Mouse (Mus musculus): ENCODE measurements around the gene Rbfox3. TPM values are rescaled to one million over a fixed set of nuclear protein-coding genes. Genes with fewer than 3 reads are reported as not detected.

Gene Rbfox3
- polyA plus RNA-seq, 1 experiment from 2014 or later, result 8.2 TPM

DNA sequence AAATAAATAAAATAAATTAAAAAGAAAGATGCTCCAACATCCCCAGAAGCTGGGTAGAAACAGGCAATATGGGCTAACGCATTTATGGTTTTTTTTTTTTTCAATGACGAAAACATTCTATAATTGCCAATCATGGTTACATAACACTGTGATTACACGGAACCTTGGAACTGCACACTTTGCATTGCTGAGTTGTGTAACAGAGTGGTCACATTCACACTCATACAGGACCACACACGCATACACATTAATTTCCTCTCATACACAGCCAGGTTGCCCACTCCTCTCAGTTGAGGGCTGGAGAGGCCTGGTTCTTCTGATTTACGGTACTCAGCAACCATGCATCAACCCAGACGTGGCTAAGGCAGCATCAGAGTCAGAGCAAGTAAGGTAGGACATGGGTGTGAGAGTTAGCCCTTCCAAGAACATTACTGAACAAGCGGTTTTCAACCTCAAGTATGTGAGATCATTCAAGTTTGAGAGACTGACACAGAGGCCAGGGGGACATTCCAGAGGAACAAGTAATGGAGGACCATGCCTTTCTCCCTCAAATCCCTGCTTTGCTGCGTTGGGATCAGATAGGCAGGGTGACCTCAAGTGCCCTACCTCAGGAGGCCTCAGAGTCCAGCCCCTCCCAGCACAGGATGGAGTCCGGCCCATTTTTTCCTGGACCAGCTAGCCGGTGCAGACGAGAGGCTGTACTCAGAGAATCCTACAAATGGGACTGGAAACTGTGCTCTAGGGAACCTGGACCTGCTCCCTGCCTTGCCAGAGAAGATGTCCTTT lies 457.3 kb downstream of the Rbfox3 start:
- Histone ChIP-seq H3K27me3 (ENCODE audit: control insufficient read depth, insufficient read depth, low read length) (no peaks in the 10 kb centered on the region), H3K9ac (ENCODE audit: low read length) (no peak overlapping the region), H3K4me1 (ENCODE audit: control insufficient read depth, insufficient read depth, low read length) (no peaks in the 10 kb centered on the region), H3K27ac (ENCODE audit: low read depth, low read length) (no peak overlapping the region), H3K4me2 (no peak overlapping the region), H3K36me3 (ENCODE audit: control insufficient read depth, insufficient read depth, low read length) (no peaks in the 10 kb centered on the region), H3K9me3 (ENCODE audit: control insufficient read depth, low read length) (no peaks in the 10 kb centered on the region), H3K4me3 (ENCODE audit: low read depth, low read length) (no peak overlapping the region)
- ATAC-seq (ENCODE audit: low FRiP score) (no peak), DNase-seq (ENCODE audit: low spot score, missing footprints) (no peak)
- 73% methylated on average over 11 of the region's 11 CpGs for WGBS

- 59% methylated on average over 2 of the region's 2 CpGs for WGBS
- Histone ChIP-seq H3K9ac (ENCODE audit: low read length) (no peak overlapping the region), H3K27ac (ENCODE audit: low read depth, low read length) (no peak overlapping the region), H3K4me3 (ENCODE audit: low read depth, low read length) (no peak overlapping the region), H3K36me3 (ENCODE audit: control insufficient read depth, insufficient read depth, low read length) (no peaks in the 10 kb centered on the region), H3K4me2 (no peak overlapping the region), H3K4me1 (ENCODE audit: control insufficient read depth, insufficient read depth, low read length) (no peaks in the 10 kb centered on the region), H3K9me3 (ENCODE audit: control insufficient read depth, low read length) (no peaks in the 10 kb centered on the region), H3K27me3 (ENCODE audit: control insufficient read depth, insufficient read depth, low read length) (no peaks in the 10 kb centered on the region)
- no peak for DNase-seq (ENCODE audit: low spot score, missing footprints)
- no peak for ATAC-seq (ENCODE audit: low FRiP score)
These were observed 458.4 kb downstream of the Rbfox3 start for GRCm38 (mm10) chr11:118452955-118453354.

DNA sequence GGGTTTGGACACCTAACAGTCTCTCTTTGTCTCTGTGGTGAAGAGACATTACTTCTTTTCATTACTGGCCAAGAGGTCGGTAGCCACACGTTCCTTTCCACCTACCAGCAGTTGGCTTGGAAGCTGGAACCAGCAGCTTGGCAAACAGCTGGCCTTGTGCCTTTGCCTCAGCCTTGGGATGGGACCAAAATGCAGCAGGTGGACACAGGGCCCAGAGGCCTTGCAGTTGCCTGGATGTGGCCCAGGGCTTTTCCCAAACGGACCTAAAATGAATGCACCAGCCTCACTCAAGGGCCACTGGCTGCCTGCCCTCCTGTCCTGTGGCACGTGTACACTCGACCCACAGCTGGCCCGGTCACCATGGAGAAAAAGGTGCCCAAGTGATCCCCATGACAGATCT lies 460.2 kb downstream of the Rbfox3 start:
- Histone ChIP-seq H3K4me1 (ENCODE audit: control insufficient read depth, insufficient read depth, low read length) (no peaks in the 10 kb centered on the region), H3K36me3 (ENCODE audit: control insufficient read depth, insufficient read depth, low read length) (no peaks in the 10 kb centered on the region), H3K4me2 (no peak overlapping the region), H3K9ac (ENCODE audit: low read length) (no peak overlapping the region), H3K27ac (ENCODE audit: low read depth, low read length) (no peak overlapping the region), H3K4me3 (ENCODE audit: low read depth, low read length) (no peak overlapping the region), H3K9me3 (ENCODE audit: control insufficient read depth, low read length) (no peaks in the 10 kb centered on the region), H3K27me3 (ENCODE audit: control insufficient read depth, insufficient read depth, low read length) (no peaks in the 10 kb centered on the region)
- ATAC-seq (ENCODE audit: low FRiP score), result no peak
- WGBS, result 90% methylated on average over 6 of the region's 6 CpGs
- no peak for DNase-seq (ENCODE audit: low spot score, missing footprints)

- no peak overlapping the region for H3K9ac ChIP-seq (ENCODE audit: low read length)
- no peaks in the 10 kb centered on the region for H3K9me3 ChIP-seq (ENCODE audit: control insufficient read depth, low read length)
- no peak overlapping the region for H3K27ac ChIP-seq (ENCODE audit: low read depth, low read length)
- H3K36me3 ChIP-seq (ENCODE audit: control insufficient read depth, insufficient read depth, low read length), result no peaks in the 10 kb centered on the region
- ATAC-seq (ENCODE audit: low FRiP score), result no peak
- H3K27me3 ChIP-seq (ENCODE audit: control insufficient read depth, insufficient read depth, low read length), result no peaks in the 10 kb centered on the region
- H3K4me3 ChIP-seq (ENCODE audit: low read depth, low read length), result no peak overlapping the region
- no peak for DNase-seq (ENCODE audit: low spot score, missing footprints)
- WGBS, result 87% methylated on average over 8 of the region's 8 CpGs
- H3K4me2 ChIP-seq, result no peak overlapping the region
- no peaks in the 10 kb centered on the region for H3K4me1 ChIP-seq (ENCODE audit: control insufficient read depth, insufficient read depth, low read length)
These were observed 463.0 kb downstream of the Rbfox3 start for GRCm38 (mm10) chr11:118448385-118448784.

GRCm38 (mm10) chr11:118447346-118447745 lies 464.1 kb downstream of the Rbfox3 start:
- no peaks in the 10 kb centered on the region for H3K4me1 ChIP-seq (ENCODE audit: control insufficient read depth, insufficient read depth, low read length)
- no peaks in the 10 kb centered on the region for H3K36me3 ChIP-seq (ENCODE audit: control insufficient read depth, insufficient read depth, low read length)
- 75% methylated on average over 4 of the region's 4 CpGs for WGBS
- ATAC-seq (ENCODE audit: low FRiP score) (no peak), DNase-seq (ENCODE audit: low spot score, missing footprints) (no peak)
- H3K9me3 ChIP-seq (ENCODE audit: control insufficient read depth, low read length), result no peaks in the 10 kb centered on the region
- no peaks in the 10 kb centered on the region for H3K27me3 ChIP-seq (ENCODE audit: control insufficient read depth, insufficient read depth, low read length)
- no peak overlapping the region for H3K9ac ChIP-seq (ENCODE audit: low read length)
- no peak overlapping the region for H3K27ac ChIP-seq (ENCODE audit: low read depth, low read length)
- H3K4me2 ChIP-seq, result no peak overlapping the region
- H3K4me3 ChIP-seq (ENCODE audit: low read depth, low read length), result no peak overlapping the region

GRCm38 (mm10) chr11:118445843-118446242 lies 465.6 kb downstream of the Rbfox3 start:
- no peak overlapping the region for H3K9ac ChIP-seq (ENCODE audit: low read length)
- H3K27ac ChIP-seq (ENCODE audit: low read depth, low read length), result no peak overlapping the region
- H3K27me3 ChIP-seq (ENCODE audit: control insufficient read depth, insufficient read depth, low read length), result no peaks in the 10 kb centered on the region
- H3K36me3 ChIP-seq (ENCODE audit: control insufficient read depth, insufficient read depth, low read length), result no peaks in the 10 kb centered on the region
- H3K4me3 ChIP-seq (ENCODE audit: low read depth, low read length), result no peak overlapping the region
- H3K4me1 ChIP-seq (ENCODE audit: control insufficient read depth, insufficient read depth, low read length), result no peaks in the 10 kb centered on the region
- ATAC-seq (ENCODE audit: low FRiP score), result peak; percentile 63; the same call in 1 of the 2 replicates
- H3K4me2 ChIP-seq, result no peak overlapping the region
- no peaks in the 10 kb centered on the region for H3K9me3 ChIP-seq (ENCODE audit: control insufficient read depth, low read length)
- 18% methylated on average over 3 of the region's 3 CpGs for WGBS
- peak; percentile 97 for DNase-seq (ENCODE audit: low spot score, missing footprints)

GRCm38 (mm10) chr11:118443201-118443970 lies 468.0 kb downstream of the Rbfox3 start:
- peak; percentile 98 for DNase-seq (ENCODE audit: low spot score, missing footprints)
- H3K4me2 ChIP-seq, result no peak overlapping the region
- ATAC-seq (ENCODE audit: low FRiP score), result peak; percentile 19; the same call in 1 of the 2 replicates

DNA sequence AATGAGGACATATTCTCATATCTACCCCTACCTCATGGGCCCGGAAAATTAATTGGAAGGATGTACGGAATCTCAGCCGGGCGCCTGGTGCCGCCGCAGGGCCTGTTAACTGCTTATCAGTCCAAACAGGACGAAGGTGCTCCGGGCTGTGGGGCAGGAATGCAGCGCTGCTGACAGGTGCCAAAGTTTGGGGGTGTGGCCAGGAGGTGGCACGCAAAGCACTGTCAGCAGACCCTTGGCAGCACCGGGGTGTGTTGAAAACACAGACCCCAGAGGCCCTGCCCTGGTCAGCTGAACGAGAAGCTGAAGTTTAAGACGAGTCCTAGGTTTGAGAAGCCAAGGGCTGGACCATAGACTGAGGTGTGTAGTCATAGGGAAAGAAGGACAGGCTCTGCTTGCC lies 468.7 kb downstream of the Rbfox3 start:
- 83% methylated on average over 13 of the region's 13 CpGs for WGBS
- no peak for ATAC-seq (ENCODE audit: low FRiP score)

More at GRCm38 (mm10) chr11:118443201-118443970, 468.0 kb downstream of the Rbfox3 start:
- 39% methylated on average over 11 of the region's 11 CpGs for WGBS
- Histone ChIP-seq H3K27me3 (ENCODE audit: control insufficient read depth, insufficient read depth, low read length) (no peaks in the 10 kb centered on the region), H3K4me1 (ENCODE audit: control insufficient read depth, insufficient read depth, low read length) (peaks cover 14% of the 10 kb centered on the region), H3K4me3 (ENCODE audit: low read depth, low read length) (no peak overlapping the region), H3K9me3 (ENCODE audit: control insufficient read depth, low read length) (no peaks in the 10 kb centered on the region), H3K27ac (ENCODE audit: low read depth, low read length) (no peak overlapping the region), H3K9ac (ENCODE audit: low read length) (no peak overlapping the region), H3K36me3 (ENCODE audit: control insufficient read depth, insufficient read depth, low read length) (no peaks in the 10 kb centered on the region)

More for the DNA sequence above, 468.7 kb downstream of the Rbfox3 start:
- no peak for DNase-seq (ENCODE audit: low spot score, missing footprints)
- peaks cover 16% of the 10 kb centered on the region for H3K4me1 ChIP-seq (ENCODE audit: control insufficient read depth, insufficient read depth, low read length)
- no peak overlapping the region for H3K27ac ChIP-seq (ENCODE audit: low read depth, low read length)
- no peaks in the 10 kb centered on the region for H3K36me3 ChIP-seq (ENCODE audit: control insufficient read depth, insufficient read depth, low read length)
- no peak overlapping the region for H3K4me3 ChIP-seq (ENCODE audit: low read depth, low read length)
- no peaks in the 10 kb centered on the region for H3K27me3 ChIP-seq (ENCODE audit: control insufficient read depth, insufficient read depth, low read length)
- H3K9me3 ChIP-seq (ENCODE audit: control insufficient read depth, low read length), result no peaks in the 10 kb centered on the region
- no peak overlapping the region for H3K4me2 ChIP-seq
- H3K9ac ChIP-seq (ENCODE audit: low read length), result no peak overlapping the region
